Mouse (Mus musculus): ENCODE results near the gene Olfr1321.
A peak's percentile ranks its signal among the peaks of the same experiment; 100 is the strongest.

The Olfr1321 gene

DNA sequence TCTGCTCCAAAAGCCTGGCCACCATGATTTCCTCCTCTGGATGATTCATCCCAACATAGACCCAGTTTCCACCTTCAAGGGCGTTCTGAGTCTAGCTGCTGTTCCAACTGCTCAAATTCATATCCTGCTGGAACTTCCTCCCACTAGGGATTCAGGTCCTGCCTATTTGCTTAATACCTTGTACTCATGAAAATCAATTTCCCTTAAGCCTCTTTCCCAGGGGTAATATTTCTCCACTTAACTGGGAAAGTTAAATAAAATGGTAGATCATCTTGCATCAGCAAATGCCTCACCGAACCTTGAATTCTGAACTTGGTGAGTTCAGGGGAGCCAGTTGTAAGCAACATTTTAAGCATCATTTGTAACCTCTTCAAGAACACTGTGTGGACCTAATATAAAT, at the start of gene Olfr1321:
Gene Olfr1321, minus strand, starts transcription at position 101 of the 400 bp plus-strand sequence.
- no peak for DNase-seq (ENCODE audit: low read depth)

DNA sequence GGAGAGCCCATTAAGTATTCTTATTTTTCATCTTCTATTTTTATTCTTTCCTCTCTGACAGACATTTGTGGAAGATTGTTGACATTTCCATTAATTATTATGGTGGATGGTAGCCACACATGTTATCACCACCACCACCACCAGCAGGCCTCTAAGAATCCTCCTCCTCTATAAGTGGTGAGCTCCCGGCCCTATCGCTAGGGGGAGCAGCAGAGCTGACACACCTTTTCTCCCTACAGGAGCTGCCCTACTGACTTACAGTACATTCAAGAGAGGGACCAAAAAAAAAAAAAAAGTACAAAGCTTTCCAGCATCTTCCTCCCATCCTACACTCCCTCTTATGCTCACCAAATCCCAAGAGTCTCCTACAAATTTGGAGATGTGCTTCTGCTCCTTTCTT, 36.0 kb upstream of the Olfr1321 start:
- peak; percentile 1 for DNase-seq (ENCODE audit: low read depth)

DNA sequence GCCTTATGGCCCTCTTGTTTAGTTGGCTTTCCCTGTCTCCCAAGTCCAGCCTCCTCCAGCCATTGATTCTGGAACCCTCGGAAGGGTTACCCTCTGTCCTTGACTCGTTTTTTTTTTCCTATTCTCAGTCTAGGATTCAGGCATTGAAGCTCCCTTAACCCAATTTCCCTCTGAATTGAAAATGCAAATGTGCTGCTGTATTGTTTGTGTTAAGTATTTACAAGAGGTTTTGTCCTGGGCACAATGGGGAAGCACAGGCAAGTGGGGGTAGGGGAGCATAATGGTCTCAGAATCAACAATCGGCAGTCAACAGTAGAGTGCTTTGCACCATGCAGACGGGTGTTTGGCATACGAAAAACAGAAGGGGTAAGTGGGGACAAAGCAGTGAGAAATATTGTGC, 10.3 kb upstream of the Olfr1321 start:
- no peak for DNase-seq (ENCODE audit: low read depth)
